Mouse (Mus musculus) stomach, embryonic 15.5 days (tissue): ENCODE data around the gene Rack1. TPM values are rescaled to one million over a fixed set of nuclear protein-coding genes. Genes with fewer than 3 reads are reported as not detected.
"Not testable (repeated sequence)": the region's sequence is repeated elsewhere in the genome, so short reads cannot be mapped to it uniquely, and the experiment has no call there.

Source experiments
- ATAC-seq: fragments of 200-750 bp; cut with Nextera tagmentation; 2 replicates; pipeline ENCODE4 v1.8.0; 2017; ENCODE audit warnings: low read depth, moderate number of reproducible peaks, moderate TSS enrichment; ENCODE audit not compliant: insufficient read depth, low FRiP score
- H3K27ac ChIP-seq: fragments of 300-500 bp; sonication (generic); 2 replicates; pipeline ENCODE4 v1.5.1; 2015; ENCODE audit warnings: mild to moderate bottlenecking, inconsistent platforms
- H3K27me3 ChIP-seq: fragments of 300-500 bp; sonication (generic); replicated peaks from 2 replicates; pipeline ENCODE4 v1.6.1; 2015; ENCODE audit warnings: inconsistent platforms
- H3K36me3 ChIP-seq: fragments of 300-500 bp; sonication (generic); 2 replicates; pipeline ENCODE4 v1.6.1; 2015; ENCODE audit warnings: inconsistent platforms
- H3K4me1 ChIP-seq: fragments of 300-500 bp; sonication (generic); 2 replicates; pipeline ENCODE4 v1.6.1; 2015; ENCODE audit warnings: inconsistent platforms
- H3K4me2 ChIP-seq: fragments of 300-500 bp; sonication (generic); 2 replicates; pipeline ENCODE4 v1.6.1; 2015; ENCODE audit warnings: mild to moderate bottlenecking, inconsistent platforms
- H3K4me3 ChIP-seq: fragments of 300-500 bp; sonication (generic); replicated peaks from 2 replicates; pipeline ENCODE4 v1.5.1; 2015; ENCODE audit warnings: inconsistent platforms
- H3K9ac ChIP-seq: fragments of 300-500 bp; sonication (generic); 2 replicates; pipeline ENCODE4 v1.6.1; 2015; ENCODE audit warnings: inconsistent platforms
- H3K9me3 ChIP-seq: fragments of 300-500 bp; sonication (generic); 2 replicates; pipeline ENCODE4 v1.6.1; 2016; ENCODE audit warnings: inconsistent platforms
- WGBS: fragments of 180-500 bp; shearing (Covaris S2); methylation state at CpG from one replicate; pipeline ENCODE4 v1.1.7; 2015; 5-methylcytosine and 5-hydroxymethylcytosine counted together
- polyA plus RNA-seq: library from polyadenylated mRNA; unstranded; fragments of >200 nt; fragmentation: Nextera tagmentation; extraction: Ambion mirVana; gene quantifications from 2 replicates; pipeline ENCODE4 v1.2.1, GENCODE M21; 2015

Gene Rack1
- polyA plus RNA-seq, 1 experiment from 2014 or later, result 732 TPM

DNA sequence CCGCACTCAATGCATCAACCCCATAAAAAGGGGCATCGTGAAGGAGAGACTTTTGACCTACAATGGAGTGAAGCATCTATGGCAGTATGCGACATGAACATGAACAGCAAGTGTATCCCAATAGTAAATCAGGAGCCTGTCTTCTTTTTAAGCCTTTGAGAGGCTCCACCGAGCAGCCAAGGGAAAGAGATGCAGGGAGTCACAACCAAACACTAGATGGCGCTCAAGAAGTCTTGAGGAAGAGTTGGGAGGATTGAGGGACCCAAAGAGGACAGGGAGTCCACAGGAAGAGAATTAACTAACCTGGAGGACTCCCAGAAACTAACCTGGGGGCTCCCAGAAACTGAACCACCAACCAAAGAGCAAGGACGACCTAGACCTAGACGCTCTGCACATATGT is 20.7 kb upstream of the Rack1 start:
- no peaks in the 10 kb centered on the region for H3K27me3 ChIP-seq
- no peak overlapping the region for H3K4me3 ChIP-seq
- 0 out of 2 replicates have a peak, but pooled peaks cover 2% of the 10 kb centered on the region for H3K4me1 ChIP-seq
- WGBS, result 37% methylated on average over 7 of the region's 7 CpGs
- H3K9me3 ChIP-seq, result no peaks in the 10 kb centered on the region
- H3K27ac ChIP-seq, result no peak overlapping the region
- no peak overlapping the region for H3K4me2 ChIP-seq
- H3K9ac ChIP-seq, result no peak overlapping the region
- no peak for ATAC-seq
- H3K36me3 ChIP-seq, result no peaks in the 10 kb centered on the region

DNA sequence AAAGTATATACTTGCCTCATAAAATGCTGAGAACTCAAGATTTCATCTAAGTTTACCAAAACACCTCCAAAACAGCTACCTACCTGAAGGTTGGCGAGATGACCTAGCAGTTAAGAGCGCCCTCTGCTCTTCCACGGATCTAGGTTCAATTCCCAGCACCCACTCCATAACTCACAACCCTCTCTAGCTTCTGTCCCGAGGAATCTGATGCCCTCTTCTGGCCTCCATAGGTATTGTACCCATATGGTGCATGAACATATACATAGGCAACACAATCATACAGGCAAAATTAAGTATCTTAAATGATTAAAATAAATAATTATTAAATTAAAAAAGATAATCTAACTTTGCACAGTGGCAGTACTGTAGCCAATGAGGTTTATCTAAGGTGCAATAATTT is 17.9 kb upstream of the Rack1 start:
- H3K4me2 ChIP-seq, result no peak overlapping the region
- H3K9me3 ChIP-seq, result no peaks in the 10 kb centered on the region
- no peak overlapping the region for H3K27ac ChIP-seq
- H3K27me3 ChIP-seq, result no peaks in the 10 kb centered on the region
- no peaks in the 10 kb centered on the region for H3K36me3 ChIP-seq
- 80% methylated on average over 4 of the region's 4 CpGs for WGBS
- ATAC-seq, result no peak
- H3K9ac ChIP-seq, result no peak overlapping the region
- no peaks in the 10 kb centered on the region for H3K4me1 ChIP-seq
- no peak overlapping the region for H3K4me3 ChIP-seq

DNA sequence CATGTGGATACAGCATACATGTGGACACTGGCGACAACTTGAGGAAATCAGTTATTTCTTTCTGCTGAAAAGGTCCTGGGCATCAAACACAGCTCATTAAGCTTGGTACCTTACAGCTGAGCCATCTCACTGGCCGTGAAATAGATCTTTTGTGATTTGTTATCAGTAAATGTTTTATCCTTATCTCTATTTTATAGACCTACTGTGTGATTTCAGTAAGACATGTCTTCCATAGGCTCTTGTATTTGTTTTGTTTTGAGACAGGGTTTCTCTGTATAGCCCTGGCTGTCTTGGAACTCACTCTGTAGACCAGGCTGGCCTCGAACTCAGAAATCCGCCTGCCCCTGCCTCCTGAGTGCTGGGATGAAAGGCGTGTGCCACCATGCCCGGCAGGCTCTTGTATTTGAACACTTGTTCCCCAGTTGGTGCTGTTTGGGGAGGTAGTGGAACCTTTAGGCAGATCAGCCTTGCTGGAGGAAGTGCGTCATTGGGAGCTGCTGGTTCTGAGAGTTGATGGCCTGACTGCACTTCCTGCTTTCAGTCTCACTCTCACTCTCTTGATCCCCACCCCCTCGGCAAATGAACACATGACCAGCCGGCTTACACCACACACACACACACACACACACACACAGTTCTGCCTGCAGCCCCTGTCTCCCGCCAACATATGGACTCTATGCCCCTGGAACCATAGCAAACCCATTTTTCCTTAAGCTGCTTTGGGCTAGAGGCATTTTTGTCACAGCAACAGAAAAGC is 12.5 kb upstream of the Rack1 start:
- peak overlapping the region; percentile 63 for H3K4me2 ChIP-seq
- no peaks in the 10 kb centered on the region for H3K9me3 ChIP-seq
- 46% methylated on average over 10 of the region's 10 CpGs for WGBS
- H3K4me3 ChIP-seq, result peak overlapping the region; percentile 41
- H3K4me1 ChIP-seq, result peaks cover 3% of the 10 kb centered on the region; the same call in 1 of the 2 replicates
- no peaks in the 10 kb centered on the region for H3K27me3 ChIP-seq
- no peaks in the 10 kb centered on the region for H3K36me3 ChIP-seq
- H3K9ac ChIP-seq, result no peak overlapping the region
- ATAC-seq, result peak; percentile 75; the same call in 1 of the 2 replicates
- no peak overlapping the region for H3K27ac ChIP-seq

DNA sequence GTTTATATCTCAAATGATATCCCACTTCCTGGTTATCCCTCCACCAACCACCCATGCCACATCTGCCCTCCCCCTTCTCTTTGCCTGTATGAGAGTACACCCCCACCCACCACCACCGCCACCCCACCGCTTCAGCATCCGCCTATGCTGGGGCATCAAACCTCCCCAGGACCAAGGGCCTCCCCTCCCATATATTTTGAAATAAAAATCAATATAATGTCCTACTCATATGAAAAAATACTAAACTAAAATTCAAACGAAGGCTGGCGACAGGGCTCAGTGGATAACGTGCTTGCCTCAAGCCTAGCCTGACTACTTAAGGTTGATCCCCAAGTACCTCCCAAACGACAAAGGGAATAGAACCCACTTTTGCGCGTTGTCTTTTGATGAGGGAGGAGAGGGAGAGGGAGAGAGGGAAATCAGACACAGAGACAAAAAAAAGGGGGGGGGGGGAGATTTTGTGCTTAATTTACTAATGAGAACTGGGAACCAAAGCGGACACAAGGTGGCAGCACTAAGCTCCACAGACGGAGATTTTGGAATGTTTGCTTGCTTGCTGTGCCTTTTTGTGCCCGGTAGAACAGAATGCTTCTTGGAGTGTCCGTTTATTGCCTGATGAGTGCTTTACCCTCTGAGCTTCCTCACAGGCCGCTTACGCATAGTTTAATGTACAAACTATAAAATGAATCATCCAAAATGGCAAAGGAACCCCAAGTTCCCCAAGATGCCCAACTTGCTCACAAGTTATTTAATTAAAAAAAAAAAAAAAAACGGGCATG is 11.6 kb upstream of the Rack1 start:
- ATAC-seq, result peak; percentile 48; the same call in 1 of the 2 replicates
- Histone ChIP-seq H3K4me1 (peaks cover 3% of the 10 kb centered on the region; the same call in 1 of the 2 replicates), H3K9me3 (no peaks in the 10 kb centered on the region), H3K4me3 (peak overlapping the region; percentile 41), H3K9ac (no peak overlapping the region), H3K27ac (no peak overlapping the region), H3K27me3 (no peaks in the 10 kb centered on the region), H3K4me2 (peak overlapping the region; percentile 63), H3K36me3 (no peaks in the 10 kb centered on the region)
- WGBS, result 9% methylated on average over 16 of the region's 16 CpGs

DNA sequence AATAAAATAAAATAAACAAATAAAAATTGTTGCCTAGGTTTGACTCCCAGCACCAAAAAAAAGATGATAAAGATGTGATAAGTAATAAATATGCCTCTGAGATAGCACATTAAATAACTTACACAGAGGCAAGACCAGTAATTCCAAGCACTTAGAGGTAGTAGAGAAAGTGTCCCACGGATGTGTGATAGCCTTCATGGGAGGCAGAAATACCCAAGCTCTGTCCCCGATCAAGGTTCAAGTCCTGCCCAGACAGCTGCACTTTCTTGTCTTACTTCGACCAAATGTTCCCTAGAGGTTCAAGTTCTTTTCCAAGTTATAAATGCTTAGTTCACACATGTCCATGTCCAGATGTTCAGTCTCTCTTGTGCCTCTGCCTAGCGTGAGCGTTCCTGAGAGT is 10.9 kb upstream of the Rack1 start:
- Histone ChIP-seq H3K9me3 (no peaks in the 10 kb centered on the region), H3K4me1 (peaks cover 3% of the 10 kb centered on the region; the same call in 1 of the 2 replicates), H3K9ac (no peak overlapping the region), H3K27me3 (no peaks in the 10 kb centered on the region), H3K36me3 (no peaks in the 10 kb centered on the region), H3K27ac (no peak overlapping the region), H3K4me3 (no peak overlapping the region), H3K4me2 (no peak overlapping the region)
- 81% methylated on average over 5 of the region's 5 CpGs for WGBS
- no peak for ATAC-seq

DNA sequence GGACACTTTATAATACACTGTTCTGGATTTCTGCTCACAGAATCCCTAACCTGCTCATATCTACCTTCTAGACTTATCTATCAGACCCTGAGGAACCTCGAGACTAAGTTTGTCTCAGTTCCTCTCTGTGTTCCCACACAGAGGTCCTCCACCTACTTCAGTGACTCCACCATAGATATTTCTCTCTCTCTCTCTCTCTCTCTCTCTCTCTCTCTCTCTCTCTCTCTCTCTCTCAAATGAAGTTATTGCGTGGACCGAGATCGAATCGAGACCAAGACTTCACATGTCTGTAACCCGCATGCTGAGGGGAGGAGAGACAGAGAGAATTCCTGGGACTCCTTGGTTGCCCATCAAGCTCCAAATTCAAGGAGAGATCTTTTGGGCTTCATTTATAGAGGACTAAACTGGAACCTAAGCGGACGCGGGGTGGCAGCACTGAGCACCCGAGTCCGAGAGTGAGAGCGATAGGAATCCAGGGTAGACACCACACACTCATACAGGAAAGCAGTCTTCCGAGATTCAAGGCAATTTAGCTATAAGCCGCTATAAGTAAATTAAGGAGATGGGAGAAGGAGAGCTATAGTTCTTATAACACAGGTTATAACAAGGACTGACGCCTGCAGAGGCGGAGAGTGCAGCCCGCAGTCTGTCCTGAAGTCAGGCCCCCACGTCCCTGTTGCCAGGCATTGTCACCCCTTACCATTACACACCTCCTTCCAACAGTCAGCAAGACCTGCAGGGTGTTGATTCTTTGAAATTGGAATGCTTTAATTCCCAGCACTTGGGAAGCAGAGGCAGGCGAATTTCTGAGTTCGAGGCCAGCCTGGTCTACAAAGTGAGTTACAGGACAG is 9.9 kb upstream of the Rack1 start:
- Histone ChIP-seq H3K9ac (no peak overlapping the region), H3K4me3 (peak overlapping the region; percentile 19; the same call in 1 of the 2 replicates), H3K4me1 (peaks cover 3% of the 10 kb centered on the region; the same call in 1 of the 2 replicates), H3K36me3 (no peaks in the 10 kb centered on the region), H3K9me3 (no peaks in the 10 kb centered on the region), H3K27me3 (no peaks in the 10 kb centered on the region), H3K4me2 (peak overlapping the region; percentile 44), H3K27ac (no peak overlapping the region)
- ATAC-seq, result peak; percentile 35; the same call in 1 of the 2 replicates
- 15% methylated on average over 20 of the region's 20 CpGs for WGBS

DNA sequence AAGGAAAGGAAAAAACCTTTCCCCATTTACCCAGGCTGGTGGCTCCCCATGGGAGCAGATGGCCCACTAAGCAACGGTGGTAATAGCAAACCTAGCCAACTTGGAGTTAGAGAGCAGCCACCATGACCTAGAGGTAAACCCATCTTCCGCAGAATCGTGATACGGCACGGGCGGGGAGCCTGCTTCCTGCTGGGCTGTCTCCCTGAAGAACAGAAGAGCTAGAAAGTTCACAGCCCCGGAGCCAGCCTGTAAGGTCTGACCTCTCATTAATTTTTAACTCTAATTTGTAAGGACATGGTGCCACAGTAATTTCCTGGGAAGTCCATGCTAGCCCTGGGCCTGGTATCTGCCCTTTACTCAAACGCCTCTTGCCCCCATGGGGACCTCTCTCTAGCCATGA is 9.2 kb upstream of the Rack1 start:
- Histone ChIP-seq H3K36me3 (no peaks in the 10 kb centered on the region), H3K9ac (no peak overlapping the region), H3K4me1 (peaks cover 3% of the 10 kb centered on the region; the same call in 1 of the 2 replicates), H3K27me3 (no peaks in the 10 kb centered on the region), H3K4me2 (0 out of 2 replicates have a peak overlapping the region, but pooled peaks have one; percentile 13), H3K9me3 (no peaks in the 10 kb centered on the region), H3K27ac (no peak overlapping the region), H3K4me3 (no peak overlapping the region)
- 45% methylated on average over 8 of the region's 8 CpGs for WGBS
- no peak for ATAC-seq

DNA sequence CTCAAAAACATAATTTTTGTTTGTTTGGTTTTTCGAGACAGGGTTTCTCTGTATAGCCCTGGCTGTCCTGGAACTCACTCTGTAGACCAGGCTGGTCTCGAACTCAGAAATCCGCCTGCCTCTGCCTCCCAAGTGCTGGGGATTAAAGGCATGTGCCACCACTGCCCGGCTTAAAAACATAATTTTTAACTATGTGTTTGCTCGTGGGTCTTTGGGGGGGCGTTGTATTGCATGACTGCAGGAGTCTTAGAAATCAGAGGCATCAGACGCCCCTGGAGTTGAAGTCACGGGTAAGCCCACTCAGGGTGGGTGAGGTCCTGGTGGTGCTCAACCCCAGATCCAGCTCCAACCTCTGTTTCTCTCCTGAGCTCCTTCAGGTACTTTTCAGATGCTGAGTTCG is 8.2 kb upstream of the Rack1 start:
- H3K9ac ChIP-seq, H3K9me3 ChIP-seq, H3K36me3 ChIP-seq, H3K27ac ChIP-seq, ATAC-seq, H3K27me3 ChIP-seq, H3K4me1 ChIP-seq, H3K4me3 ChIP-seq, H3K4me2 ChIP-seq: not testable (repeated sequence)
- WGBS, result 84% methylated on average over 9 of the region's 9 CpGs

DNA sequence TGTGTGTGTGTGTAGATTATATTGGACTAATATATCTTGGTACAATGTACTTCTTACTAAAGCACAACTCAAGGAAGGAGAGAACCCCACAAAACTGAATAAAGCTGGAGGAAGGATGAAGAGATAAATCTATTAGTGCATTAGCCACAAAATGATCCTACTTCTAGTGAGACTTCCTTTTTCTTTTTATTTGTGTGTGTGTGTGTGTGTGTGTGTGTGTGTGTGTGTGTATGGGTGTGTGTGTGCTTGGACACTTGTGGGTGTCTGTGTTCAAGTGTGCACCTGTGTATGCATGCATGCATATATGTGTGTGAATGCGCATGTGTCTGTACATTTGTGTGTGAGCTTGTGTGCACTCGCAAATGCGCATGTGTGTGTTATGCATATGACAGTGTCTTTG is 6.9 kb upstream of the Rack1 start:
- Histone ChIP-seq H3K9ac (no peak overlapping the region), H3K4me2 (no peak overlapping the region), H3K27ac (no peak overlapping the region), H3K9me3 (no peaks in the 10 kb centered on the region), H3K27me3 (no peaks in the 10 kb centered on the region), H3K4me3 (no peak overlapping the region), H3K4me1 (peaks cover 12% of the 10 kb centered on the region), H3K36me3 (no peaks in the 10 kb centered on the region)
- ATAC-seq, result no peak
- WGBS, result 95% methylated on average over 3 of the region's 3 CpGs

DNA sequence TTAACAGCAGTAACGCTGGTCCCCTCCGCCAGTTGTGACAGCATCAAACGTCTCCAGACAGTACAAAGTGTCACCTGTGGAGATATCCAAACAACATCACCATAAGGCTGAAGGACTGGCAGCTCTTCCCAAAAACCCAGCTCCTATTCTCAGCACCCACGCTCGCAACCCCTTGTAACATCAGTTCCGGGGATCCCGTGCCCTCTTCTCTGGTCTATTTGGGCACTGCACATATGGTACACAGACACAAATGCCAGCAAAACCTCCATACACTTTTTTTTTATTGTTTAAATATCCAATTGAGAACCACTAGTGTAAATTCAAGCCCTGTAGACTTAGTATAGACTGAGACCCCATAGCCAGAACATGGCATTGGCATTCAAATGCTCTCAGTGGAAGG is 4.9 kb upstream of the Rack1 start:
- H3K27ac ChIP-seq, result no peak overlapping the region
- H3K4me2 ChIP-seq, result no peak overlapping the region
- 87% methylated on average over 7 of the region's 7 CpGs for WGBS
- no peak for ATAC-seq
- H3K4me3 ChIP-seq, result no peak overlapping the region
- H3K9me3 ChIP-seq, result no peaks in the 10 kb centered on the region
- H3K4me1 ChIP-seq, result peaks cover 17% of the 10 kb centered on the region
- H3K27me3 ChIP-seq, result no peaks in the 10 kb centered on the region
- H3K36me3 ChIP-seq, result no peaks in the 10 kb centered on the region
- no peak overlapping the region for H3K9ac ChIP-seq

DNA sequence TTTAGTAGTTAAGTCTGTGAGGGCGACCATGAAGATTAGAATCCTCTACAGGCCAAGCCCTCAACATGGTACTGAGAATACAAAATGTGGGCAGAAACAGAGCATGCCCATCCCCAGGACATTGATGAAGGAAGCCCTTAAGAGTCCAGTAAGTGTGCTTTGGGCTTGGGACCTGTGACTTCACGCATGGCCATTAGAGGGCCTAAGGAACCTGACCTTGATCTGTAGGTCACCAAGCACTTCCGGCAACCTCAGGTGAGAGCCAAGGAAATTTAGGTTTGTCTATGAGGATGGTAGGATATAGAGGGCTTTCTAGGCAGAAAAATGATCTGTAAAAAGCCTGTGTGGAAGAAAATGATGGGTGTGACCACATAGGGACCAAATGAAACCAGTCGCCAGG is 3.8 kb upstream of the Rack1 start:
- no peak for ATAC-seq
- Histone ChIP-seq H3K27me3 (no peaks in the 10 kb centered on the region), H3K9me3 (no peaks in the 10 kb centered on the region), H3K4me3 (no peak overlapping the region), H3K36me3 (no peaks in the 10 kb centered on the region), H3K4me1 (peaks cover 15% of the 10 kb centered on the region), H3K9ac (no peak overlapping the region), H3K4me2 (no peak overlapping the region), H3K27ac (no peak overlapping the region)
- 73% methylated on average over 4 of the region's 4 CpGs for WGBS
